Mouse (Mus musculus) lung, adult 2 months (tissue): ENCODE data around the gene Acsl6.

Experiments used
- CTCF ChIP-seq: fragments of 200-500 bp; IDR thresholded peaks from 2 replicates; pipeline ENCODE4 v1.5.1; 2011; ENCODE audit warnings: mild to moderate bottlenecking, low read length, control low read depth; ENCODE audit not compliant: insufficient read depth
- POLR2A ChIP-seq: fragments of 200-500 bp; IDR thresholded peaks from 2 replicates; pipeline ENCODE4 v1.6.1; 2011; ENCODE audit warnings: low read depth, mild to moderate bottlenecking, control low read depth, low read length, borderline replicate concordance; ENCODE audit errors: extremely low read depth

- no peak for TF ChIP-seq POLR2A
- TF ChIP-seq CTCF: peak; percentile 58
Measured at GRCm38 (mm10) chr11:54354595-54355563, 51.3 kb downstream of the Acsl6 start.
